ENCODE assay signal across 30 mouse cellular contexts in genomic region chr7:47165028-47165427, GRCm38 (mm10). TPM values are rescaled to one million over a fixed set of nuclear protein-coding genes. Genes with fewer than 3 reads are reported as not detected.
A peak's percentile ranks its signal among the peaks of the same experiment; 100 is the strongest.
DNase-seq lines count a peak whose midpoint lies in the region; ATAC-seq lines count a peak whose summit lies in the region.
"Had no signal": no experiment of that assay in that cellular context is flagged by ENCODE, and none has a peak within 500 bp of the region (broad histone marks: within the 10 kb centered on the region; RNA-seq: fewer than 3 reads in every experiment).

No protein-coding gene starts in this region.

- no peaks in the 10 kb centered on the region for H3K27me3 ChIP-seq in intestine, embryonic 14.5 days (replicated peaks; ENCODE audit: control insufficient read depth, insufficient read depth, low read length)
- no peaks in the 10 kb centered on the region for H3K27me3 ChIP-seq in intestine, embryonic 16.5 days (replicated peaks; ENCODE audit: control insufficient read depth, insufficient read depth, low read length)
- no peaks in the 10 kb centered on the region for H3K27me3 ChIP-seq in neural tube, embryonic 13.5 days
- H3K27me3 ChIP-seq in neural tube, embryonic 15.5 days (replicated peaks) = no peaks in the 10 kb centered on the region
- H3K27me3 ChIP-seq: embryonic facial prominence, embryonic 12.5 days; forebrain, embryonic 13.5 days; forebrain, embryonic 15.5 days had no signal

- no peak overlapping the region for H3K4me2 ChIP-seq in intestine, embryonic 14.5 days (ENCODE audit: low read length)
- no peak overlapping the region for H3K4me2 ChIP-seq in intestine, embryonic 16.5 days (ENCODE audit: low read depth, low read length)
- H3K4me2 ChIP-seq in neural tube, embryonic 13.5 days = no peak overlapping the region
- H3K4me2 ChIP-seq in neural tube, embryonic 15.5 days = no peak overlapping the region
- H3K4me2 ChIP-seq: embryonic facial prominence, embryonic 12.5 days; forebrain, embryonic 13.5 days; forebrain, embryonic 15.5 days had no signal

- no peak overlapping the region for H3K9ac ChIP-seq in intestine, embryonic 14.5 days (ENCODE audit: low read length)
- H3K9ac ChIP-seq in intestine, embryonic 16.5 days (ENCODE audit: low read depth, low read length) = no peak overlapping the region
- no peak overlapping the region for H3K9ac ChIP-seq in neural tube, embryonic 13.5 days
- H3K9ac ChIP-seq in neural tube, embryonic 15.5 days (replicated peaks) = no peak overlapping the region
- H3K9ac ChIP-seq: embryonic facial prominence, embryonic 12.5 days; forebrain, embryonic 13.5 days; forebrain, embryonic 15.5 days; forebrain, postnatal 0 days had no signal

- H3K27ac ChIP-seq in intestine, embryonic 14.5 days (ENCODE audit: low read depth) = no peak overlapping the region
- H3K27ac ChIP-seq in intestine, embryonic 16.5 days (ENCODE audit: low read length) = no peak overlapping the region
- H3K27ac ChIP-seq in neural tube, embryonic 13.5 days (replicated peaks) = peak overlapping the region; percentile 54
- H3K27ac ChIP-seq in neural tube, embryonic 15.5 days (replicated peaks) = no peak overlapping the region
- H3K27ac ChIP-seq: embryonic facial prominence, embryonic 10.5 days; embryonic facial prominence, embryonic 12.5 days; forebrain, embryonic 13.5 days; forebrain, embryonic 15.5 days had no signal

- ATAC-seq in intestine, embryonic 14.5 days (replicated peaks; ENCODE audit: low FRiP score, low TSS enrichment, low read depth) = no peak
- ATAC-seq in intestine, embryonic 16.5 days = no peak
- ATAC-seq in neural tube, embryonic 13.5 days (ENCODE audit: low read depth) = peak; percentile 59; the same call in 1 of the 2 replicates
- peak; percentile 21; the same call in 1 of the 2 replicates for ATAC-seq in neural tube, embryonic 15.5 days (ENCODE audit: low FRiP score)
- ATAC-seq: activated CD4-positive, CD25-positive, alpha-beta regulatory T cell, adult 4 months; CD4-positive, CD25-positive, alpha-beta regulatory T cell, adult 4 months; forebrain, embryonic 13.5 days; forebrain, embryonic 15.5 days; forebrain, postnatal 0 days; Patski had no signal

- no peak overlapping the region for H3K4me3 ChIP-seq in intestine, embryonic 14.5 days (ENCODE audit: low read depth, low read length)
- no peak overlapping the region for H3K4me3 ChIP-seq in intestine, embryonic 16.5 days (ENCODE audit: low read length)
- H3K4me3 ChIP-seq in neural tube, embryonic 13.5 days = no peak overlapping the region
- H3K4me3 ChIP-seq in neural tube, embryonic 15.5 days (replicated peaks) = no peak overlapping the region
- H3K4me3 ChIP-seq: embryonic facial prominence, embryonic 10.5 days; embryonic facial prominence, embryonic 12.5 days; forebrain, embryonic 13.5 days; forebrain, embryonic 15.5 days had no signal

- 73% methylated on average over 4 of the region's 4 CpGs for WGBS in intestine, embryonic 14.5 days
- 76% methylated on average over 4 of the region's 4 CpGs for WGBS in intestine, embryonic 16.5 days
- 78% methylated on average over 4 of the region's 4 CpGs for WGBS in neural tube, embryonic 13.5 days
- 67% methylated on average over 4 of the region's 4 CpGs for WGBS in neural tube, embryonic 15.5 days

- no peaks in the 10 kb centered on the region for H3K36me3 ChIP-seq in intestine, embryonic 14.5 days (ENCODE audit: control insufficient read depth, insufficient read depth, low read length)
- no peaks in the 10 kb centered on the region for H3K36me3 ChIP-seq in intestine, embryonic 16.5 days (ENCODE audit: control insufficient read depth, insufficient read depth, low read length)
- no peaks in the 10 kb centered on the region for H3K36me3 ChIP-seq in neural tube, embryonic 13.5 days
- H3K36me3 ChIP-seq in neural tube, embryonic 15.5 days = no peaks in the 10 kb centered on the region
- H3K36me3 ChIP-seq: embryonic facial prominence, embryonic 10.5 days; embryonic facial prominence, embryonic 12.5 days; forebrain, embryonic 15.5 days; G1E had no signal

- no peaks in the 10 kb centered on the region for H3K9me3 ChIP-seq in intestine, embryonic 14.5 days (ENCODE audit: control insufficient read depth, low read length)
- no peaks in the 10 kb centered on the region for H3K9me3 ChIP-seq in intestine, embryonic 16.5 days (ENCODE audit: control insufficient read depth, low read length)
- H3K9me3 ChIP-seq in neural tube, embryonic 13.5 days = no peaks in the 10 kb centered on the region
- H3K9me3 ChIP-seq in neural tube, embryonic 15.5 days (replicated peaks) = no peaks in the 10 kb centered on the region
- H3K9me3 ChIP-seq: embryonic facial prominence, embryonic 10.5 days; embryonic facial prominence, embryonic 12.5 days; forebrain, embryonic 13.5 days; forebrain, embryonic 15.5 days; G1E had no signal

- H3K4me1 ChIP-seq in intestine, embryonic 14.5 days (replicated peaks; ENCODE audit: control insufficient read depth, insufficient read depth, low read length) = no peaks in the 10 kb centered on the region
- H3K4me1 ChIP-seq in intestine, embryonic 16.5 days (ENCODE audit: control insufficient read depth, insufficient read depth, low read length) = no peaks in the 10 kb centered on the region
- H3K4me1 ChIP-seq in neural tube, embryonic 13.5 days (replicated peaks) = no peaks in the 10 kb centered on the region
- no peaks in the 10 kb centered on the region for H3K4me1 ChIP-seq in neural tube, embryonic 15.5 days
- H3K4me1 ChIP-seq: embryonic facial prominence, embryonic 10.5 days; embryonic facial prominence, embryonic 12.5 days; forebrain, embryonic 13.5 days; forebrain, embryonic 15.5 days had no signal

- DNase-seq in intestine, embryonic 14.5 days (ENCODE audit: low spot score) = peak; percentile 25
- peak; percentile 24 for DNase-seq in retina, postnatal 1 day
- no peak for DNase-seq in retina, embryonic 14.5 days (ENCODE audit: low spot score)
- no peak for DNase-seq in cerebellum, postnatal 10 days
- no peak for DNase-seq in gastrocnemius, postnatal 4 days (ENCODE audit: low spot score in 2 of 2)
- DNase-seq: adrenal gland, adult 8-10 months; adrenal gland, postnatal 14 days; adrenal gland, postnatal 36 days; cerebellum, adult 11 months; cerebellum, adult 18-20 months; cerebellum, adult 8-10 months; cerebellum, adult 9-11 months; cerebellum, postnatal 25 days; forebrain, postnatal 0 days had no signal

RNA-seq across cellular contexts. Expression of gene Ptpn5, which starts 31.5 kb away (rescaled TPM):
- 2.1 and 2.3 TPM in 2 replicates for polyA plus RNA-seq in intestine, embryonic 14.5 days (2014; fragmentation: Nextera tagmentation; extraction: Ambion mirVana)
- 1.1 and 1.3 TPM in 2 replicates for polyA plus RNA-seq in intestine, embryonic 16.5 days (2015; fragmentation: Nextera tagmentation; extraction: Ambion mirVana)
- 100 and 103 TPM in 2 replicates for polyA plus RNA-seq in neural tube, embryonic 13.5 days (2015; fragmentation: Nextera tagmentation; extraction: Ambion mirVana)
- 163 and 187 TPM in 2 replicates for polyA plus RNA-seq in neural tube, embryonic 15.5 days (2015; fragmentation: Nextera tagmentation; extraction: Ambion mirVana)
- not detected for total RNA-seq in gastrocnemius, postnatal 4 days (2021)
- polyA plus RNA-seq: G1E had no signal

RNA-seq across cellular contexts. Expression of gene Mrgpra6, which starts 39.7 kb away (rescaled TPM):
- not detected in 2 replicates for polyA plus RNA-seq in intestine, embryonic 14.5 days (2014; fragmentation: Nextera tagmentation; extraction: Ambion mirVana)
- polyA plus RNA-seq in intestine, embryonic 16.5 days (2015; fragmentation: Nextera tagmentation; extraction: Ambion mirVana) = not detected in 2 replicates
- not detected in 2 replicates for polyA plus RNA-seq in neural tube, embryonic 13.5 days (2015; fragmentation: Nextera tagmentation; extraction: Ambion mirVana)
- not detected in 2 replicates for polyA plus RNA-seq in neural tube, embryonic 15.5 days (2015; fragmentation: Nextera tagmentation; extraction: Ambion mirVana)
- not detected for total RNA-seq in gastrocnemius, postnatal 4 days (2021)
- total RNA-seq: adrenal gland, adult 18-20 months; adrenal gland, adult 8-10 months; adrenal gland, postnatal 14 days; adrenal gland, postnatal 36 days; CH12.LX; forebrain, postnatal 0 days; G1E had no signal
- polyA plus RNA-seq: activated CD4-positive, CD25-positive, alpha-beta regulatory T cell, adult 4 months; CD4-positive, CD25-positive, alpha-beta regulatory T cell, adult 4 months; cortical plate, adult 2 months; embryonic facial prominence, embryonic 10.5 days; embryonic facial prominence, embryonic 12.5 days; embryonic facial prominence, embryonic 14.5 days; forebrain, embryonic 11.5 days; forebrain, embryonic 13.5 days; forebrain, embryonic 15.5 days; forebrain, postnatal 0 days; G1E had no signal

Comparison
In these comparisons a context has a peak if more than half of its experiments do, and no peak if none do; other contexts are left out.
1. DNase-seq: peak in intestine, embryonic 14.5 days (single experiment) and retina, postnatal 1 day (single experiment); none in retina, embryonic 14.5 days (single experiment), cerebellum, postnatal 10 days (0 of 2) and gastrocnemius, postnatal 4 days (0 of 2).
2. ATAC-seq: peak in neural tube, embryonic 13.5 days (single experiment) and neural tube, embryonic 15.5 days (single experiment); none in intestine, embryonic 14.5 days (single experiment) and intestine, embryonic 16.5 days (single experiment).
3. RNA of gene Ptpn5, which starts 31.5 kb away (polyA plus RNA-seq): 163 to 187 TPM in neural tube, embryonic 15.5 days and 100 to 103 TPM in neural tube, embryonic 13.5 days; 2.1 to 2.3 TPM in intestine, embryonic 14.5 days and 1.1 to 1.3 TPM in intestine, embryonic 16.5 days; every median in the first group is over 10 times any median in the second.